Mouse (Mus musculus) hindbrain, embryonic 16.5 days (tissue): Measurements from ENCODE around the gene Fahd1. TPM values are rescaled to one million over a fixed set of nuclear protein-coding genes. Genes with fewer than 3 reads are reported as not detected.
A peak's percentile ranks its signal among the peaks of the same experiment; 100 is the strongest.

Source experiments
- ATAC-seq: fragments of 200-750 bp; cut with Nextera tagmentation; 2 replicates; pipeline ENCODE4 v1.8.0; 2017; ENCODE audit warnings: moderate TSS enrichment, moderate library complexity
- H3K27ac ChIP-seq: fragments of 300-500 bp; sonication (generic); 2 replicates; pipeline ENCODE4 v1.5.1; 2014; ENCODE audit warnings: low read depth, mild to moderate bottlenecking, control low read depth, low read length, moderate library complexity
- H3K27me3 ChIP-seq: fragments of 300-500 bp; sonication (generic); replicated peaks from 2 replicates; pipeline ENCODE4 v1.6.1; 2014; ENCODE audit warnings: low read length; ENCODE audit not compliant: control insufficient read depth, insufficient read depth
- H3K36me3 ChIP-seq: fragments of 300-500 bp; sonication (generic); 2 replicates; pipeline ENCODE4 v1.6.1; 2014; ENCODE audit warnings: mild to moderate bottlenecking, low read length, moderate library complexity, mixed read lengths; ENCODE audit not compliant: control insufficient read depth, insufficient read depth
- H3K4me1 ChIP-seq: fragments of 300-500 bp; sonication (generic); 2 replicates; pipeline ENCODE4 v1.6.1; 2014; ENCODE audit warnings: low read depth, low read length; ENCODE audit not compliant: control insufficient read depth, insufficient read depth
- H3K4me2 ChIP-seq: fragments of 300-500 bp; sonication (generic); 2 replicates; pipeline ENCODE4 v1.6.1; 2014; ENCODE audit warnings: mild to moderate bottlenecking, low read length, control low read depth, moderate library complexity
- H3K4me3 ChIP-seq: fragments of 300-500 bp; sonication (generic); 2 replicates; pipeline ENCODE4 v1.5.1; 2014; ENCODE audit warnings: mild to moderate bottlenecking, low read length, control low read depth, moderate library complexity
- H3K9ac ChIP-seq: fragments of 300-500 bp; sonication (generic); 2 replicates; pipeline ENCODE4 v1.6.1; 2014; ENCODE audit warnings: low read depth, mild to moderate bottlenecking, control low read depth, low read length, moderate library complexity
- H3K9me3 ChIP-seq: fragments of 300-500 bp; sonication (generic); 2 replicates; pipeline ENCODE4 v1.6.1; 2014; ENCODE audit warnings: mild to moderate bottlenecking, low read length, moderate library complexity; ENCODE audit not compliant: control insufficient read depth
- WGBS: fragments of 180-500 bp; shearing (Covaris S2); extraction: QIAGEN DNeasy Blood & Tissue Kit; methylation state at CpG from one replicate; pipeline ENCODE4 v1.1.7; 2014; 5-methylcytosine and 5-hydroxymethylcytosine counted together
- polyA plus RNA-seq: library from polyadenylated mRNA; unstranded; fragments of >200 nt; fragmentation: Nextera tagmentation; extraction: Ambion mirVana; gene quantifications from 2 replicates; pipeline ENCODE4 v1.2.1, GENCODE M21; 2015

Gene Fahd1
- polyA plus RNA-seq, 1 experiment from 2014 or later = 28.8 TPM

DNA sequence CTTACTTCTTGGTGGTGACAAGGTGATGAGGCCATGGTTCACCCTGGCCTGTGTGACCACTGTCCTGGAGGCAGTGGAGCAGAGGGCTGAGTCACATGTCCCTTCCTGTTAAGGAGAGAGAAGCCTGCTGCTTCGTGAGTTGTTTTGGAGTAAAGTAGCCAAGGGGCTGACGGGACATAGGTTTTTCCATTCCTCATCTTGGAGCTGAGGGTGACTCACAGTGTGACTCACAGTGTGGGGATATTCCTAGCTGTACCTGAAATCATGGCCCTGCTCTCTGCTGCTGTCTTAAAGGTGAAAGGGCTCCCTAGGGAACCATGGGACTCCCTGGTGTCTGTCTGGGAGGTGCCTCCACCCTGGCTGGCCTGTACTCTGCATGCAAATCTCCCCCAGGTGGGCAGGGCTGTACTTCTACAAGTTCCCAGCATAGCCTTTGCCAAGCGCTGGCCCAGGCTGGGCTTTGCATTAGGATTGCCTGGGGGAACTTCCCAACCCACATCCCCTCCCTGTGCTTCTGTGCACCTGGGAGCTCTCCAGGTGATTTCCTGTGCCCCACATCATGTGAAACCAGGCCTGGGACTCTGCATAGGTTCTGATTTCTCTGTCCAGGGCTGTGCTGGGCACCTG lies 5.8 kb upstream of the Fahd1 start:
- Histone ChIP-seq H3K4me2 (no peak overlapping the region), H3K4me3 (no peak overlapping the region), H3K4me1 (peaks cover 7% of the 10 kb centered on the region), H3K27me3 (no peaks in the 10 kb centered on the region), H3K9me3 (no peaks in the 10 kb centered on the region), H3K27ac (no peak overlapping the region), H3K36me3 (peaks cover 14% of the 10 kb centered on the region), H3K9ac (no peak overlapping the region)
- ATAC-seq = no peak
- WGBS = 73% methylated on average over 3 of the region's 3 CpGs

DNA sequence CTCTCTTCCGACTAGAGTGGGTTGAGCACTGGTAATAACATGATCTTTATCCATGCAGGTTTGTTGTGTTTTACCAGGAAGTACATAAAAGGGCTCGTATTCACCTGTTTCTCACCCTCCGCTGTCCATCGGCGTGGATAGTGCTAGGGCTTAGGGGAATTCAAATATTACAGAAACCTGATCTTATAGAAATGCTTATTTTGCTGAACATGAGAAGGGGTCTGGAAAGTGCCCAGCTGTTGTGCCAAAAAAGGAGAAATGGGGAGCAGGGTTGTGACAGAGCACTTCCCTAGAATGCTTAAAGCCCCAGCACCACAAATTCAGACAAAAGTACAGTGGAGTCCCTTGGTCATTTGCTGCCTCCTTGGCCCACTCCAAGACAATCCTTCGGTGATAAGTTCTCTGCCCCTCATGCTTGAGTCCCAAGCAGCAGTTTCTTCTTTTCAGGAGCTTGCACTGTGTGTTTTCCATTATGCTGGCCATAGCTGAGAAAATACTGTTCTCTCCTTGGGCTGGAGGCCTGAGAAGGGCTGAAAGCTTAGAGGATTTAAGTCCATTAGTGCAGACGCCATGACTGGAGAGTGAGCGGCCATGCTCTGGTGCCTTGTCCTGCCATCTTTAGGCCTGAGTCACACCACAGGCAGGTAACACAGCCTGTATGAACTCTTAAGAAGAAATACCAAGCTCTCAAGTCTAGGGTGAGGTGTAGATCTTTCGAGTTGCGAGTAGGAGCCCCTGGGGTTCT lies 1.4 kb upstream of the Fahd1 start:
- Histone ChIP-seq H3K27ac (no peak overlapping the region), H3K4me1 (peaks cover 15% of the 10 kb centered on the region), H3K4me3 (peak overlapping the region; percentile 95), H3K9ac (no peak overlapping the region), H3K27me3 (no peaks in the 10 kb centered on the region), H3K9me3 (no peaks in the 10 kb centered on the region), H3K4me2 (peak overlapping the region; percentile 72), H3K36me3 (peaks cover 6% of the 10 kb centered on the region)
- whole genome bisulfite sequencing = 86% methylated on average over 10 of the region's 10 CpGs
- no peak for ATAC-seq

DNA sequence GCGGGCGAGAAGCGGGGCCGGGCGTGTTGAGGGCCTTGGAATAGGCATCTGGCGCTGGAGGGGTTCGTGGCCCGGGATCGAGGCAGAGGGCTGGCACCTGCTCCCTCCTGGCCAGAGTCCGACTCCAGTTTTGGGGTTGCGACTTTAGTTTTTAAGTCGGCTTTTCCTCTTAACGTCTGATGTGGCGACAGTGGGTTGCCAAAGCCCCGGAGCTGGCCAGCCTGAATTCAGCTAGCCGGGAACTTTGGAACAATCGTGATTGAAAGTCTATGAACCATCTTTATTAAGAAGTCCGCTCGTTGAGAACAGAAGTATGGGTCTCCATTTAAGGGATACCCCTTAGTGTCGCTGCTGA lies 586 bp upstream of the Fahd1 start:
- no peaks in the 10 kb centered on the region for H3K9me3 ChIP-seq
- peak overlapping the region; percentile 95 for H3K4me3 ChIP-seq
- under 1% methylated on average over 20 of the region's 20 CpGs for WGBS
- H3K4me2 ChIP-seq = peak overlapping the region; percentile 72
- H3K27ac ChIP-seq = peak overlapping the region; percentile 81
- no peak for ATAC-seq
- H3K9ac ChIP-seq = peak overlapping the region; percentile 76
- H3K4me1 ChIP-seq = peaks cover 15% of the 10 kb centered on the region
- H3K36me3 ChIP-seq = peaks cover 6% of the 10 kb centered on the region
- no peaks in the 10 kb centered on the region for H3K27me3 ChIP-seq

DNA sequence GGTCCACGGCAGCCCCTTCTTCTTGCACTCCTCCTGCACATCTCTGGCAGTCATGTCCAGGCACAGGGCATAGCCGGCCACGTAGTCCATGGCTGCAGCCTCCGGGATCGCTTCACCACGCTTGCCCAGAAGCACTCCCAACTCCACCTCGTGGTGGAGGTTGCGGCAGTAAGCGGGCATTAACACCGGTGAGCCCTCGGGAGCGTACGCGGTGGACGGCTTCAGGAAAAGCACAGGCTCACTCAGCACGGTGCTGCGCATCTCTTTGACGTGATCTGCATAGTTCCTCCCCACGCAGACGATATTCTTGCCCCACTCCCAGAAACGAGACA lies 465 bp downstream of the Fahd1 start:
- under 1% methylated on average over 21 of the region's 21 CpGs for WGBS
- no peak for ATAC-seq

DNA sequence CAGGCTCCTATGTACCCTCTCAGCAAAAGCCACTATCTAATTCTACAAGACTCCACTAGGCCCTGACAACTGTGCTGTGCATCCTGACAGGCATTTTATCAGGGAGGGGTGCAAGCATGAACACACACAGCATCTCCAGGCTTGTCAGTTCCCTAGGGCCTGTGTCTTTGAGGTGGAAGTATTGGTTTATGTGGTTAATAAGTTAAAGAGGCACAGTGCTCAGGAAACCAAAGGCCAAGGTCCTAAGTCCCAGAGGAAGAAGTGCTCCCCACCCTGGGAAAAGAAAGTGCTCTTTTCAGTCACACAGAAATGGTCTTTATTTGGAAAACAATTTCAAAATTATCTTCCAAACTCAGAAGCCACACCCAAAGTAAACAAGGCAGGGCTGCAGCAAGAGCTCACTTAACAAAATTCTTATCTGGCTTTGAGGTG lies 1.5 kb downstream of the Fahd1 start:
- Histone ChIP-seq H3K36me3 (peaks cover 5% of the 10 kb centered on the region), H3K27me3 (no peaks in the 10 kb centered on the region)

More for the DNA sequence above, 465 bp downstream of the Fahd1 start:
- Histone ChIP-seq H3K4me1 (peaks cover 15% of the 10 kb centered on the region), H3K4me2 (peak overlapping the region; percentile 67), H3K36me3 (peaks cover 6% of the 10 kb centered on the region), H3K27ac (peak overlapping the region; percentile 98), H3K27me3 (no peaks in the 10 kb centered on the region), H3K4me3 (peak overlapping the region; percentile 95), H3K9me3 (no peaks in the 10 kb centered on the region), H3K9ac (peak overlapping the region; percentile 84)

DNA sequence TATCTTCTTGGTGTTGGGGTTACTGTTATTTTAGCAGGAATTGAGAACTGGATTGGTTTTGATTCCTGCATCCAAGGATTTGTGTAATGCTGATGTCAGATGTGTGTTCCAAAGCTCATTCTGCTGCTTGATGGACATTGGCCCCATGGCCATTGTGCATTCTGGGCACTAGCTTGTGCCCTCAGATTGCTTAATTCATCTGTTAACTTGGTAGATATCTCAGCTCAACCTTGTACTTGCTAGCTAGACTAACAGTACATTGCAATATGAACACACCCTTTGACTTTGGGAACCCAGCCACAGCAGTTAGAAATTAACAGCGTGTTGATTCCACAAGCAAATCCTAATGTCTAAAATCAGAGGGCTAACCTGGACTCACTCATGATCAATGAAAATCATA lies 2.8 kb downstream of the Fahd1 start:
- H3K4me2 ChIP-seq = no peak overlapping the region
- no peak for ATAC-seq
- no peak overlapping the region for H3K9ac ChIP-seq
- no peaks in the 10 kb centered on the region for H3K36me3 ChIP-seq
- H3K27me3 ChIP-seq = no peaks in the 10 kb centered on the region
- H3K27ac ChIP-seq = no peak overlapping the region
- H3K4me1 ChIP-seq = peaks cover 15% of the 10 kb centered on the region
- H3K4me3 ChIP-seq = no peak overlapping the region
- 95% methylated on average over 1 of the region's 1 CpGs for WGBS
- H3K9me3 ChIP-seq = no peaks in the 10 kb centered on the region

More for the DNA sequence above, 1.5 kb downstream of the Fahd1 start:
- Histone ChIP-seq H3K4me3 (no peak overlapping the region; the same call in 1 of the 2 replicates), H3K4me2 (peak overlapping the region; percentile 67), H3K27ac (no peak overlapping the region), H3K9me3 (no peaks in the 10 kb centered on the region), H3K9ac (no peak overlapping the region), H3K4me1 (peaks cover 15% of the 10 kb centered on the region)
- no peak for ATAC-seq

DNA sequence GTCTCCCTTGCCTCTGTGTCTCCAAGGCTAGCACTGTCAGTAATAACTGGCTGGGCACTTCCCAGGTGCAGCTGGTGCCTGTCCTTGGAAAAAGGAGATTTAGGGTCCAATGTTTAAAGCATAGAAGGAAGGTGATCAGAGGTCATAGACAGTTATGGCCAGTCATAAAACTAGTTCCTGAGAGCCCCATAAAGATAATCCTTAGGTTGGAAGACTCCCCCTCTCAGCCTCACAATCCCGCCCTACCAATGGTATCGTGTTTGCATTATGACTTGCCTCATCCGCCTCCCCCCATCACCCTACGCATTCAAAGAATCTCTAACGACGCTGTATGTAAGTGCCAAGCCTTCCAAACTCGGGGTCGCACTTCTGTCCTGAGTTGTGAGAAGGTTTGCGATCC lies 5.6 kb downstream of the Fahd1 start:
- 56% methylated on average over 9 of the region's 9 CpGs for WGBS
- no peak for ATAC-seq
- Histone ChIP-seq H3K4me1 (peaks cover 8% of the 10 kb centered on the region), H3K27me3 (peaks cover 7% of the 10 kb centered on the region; the same call in 1 of the 2 replicates), H3K9me3 (no peaks in the 10 kb centered on the region), H3K9ac (no peak overlapping the region), H3K4me2 (no peak overlapping the region), H3K27ac (no peak overlapping the region), H3K4me3 (no peak overlapping the region), H3K36me3 (no peaks in the 10 kb centered on the region)

DNA sequence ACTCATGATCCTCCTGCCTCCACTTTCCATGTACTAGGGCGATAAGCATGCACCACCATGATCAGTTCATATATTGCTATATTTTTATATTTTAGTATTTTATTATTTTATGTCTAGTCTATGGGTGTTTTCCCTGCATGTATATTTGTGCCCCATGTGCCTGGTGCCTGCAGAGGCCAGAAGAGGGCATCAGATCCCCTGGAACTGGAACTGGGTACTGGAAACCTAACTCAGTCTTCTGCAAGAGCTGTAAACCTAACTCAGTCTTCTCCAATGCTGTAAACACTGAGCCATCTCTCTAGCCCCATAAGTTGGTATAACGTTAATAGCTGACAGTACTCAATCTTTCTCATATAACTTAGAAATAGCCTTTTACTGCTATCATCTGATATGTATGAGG lies 7.5 kb downstream of the Fahd1 start:
- no peak overlapping the region for H3K4me3 ChIP-seq
- H3K4me2 ChIP-seq = no peak overlapping the region
- 66% methylated on average over 2 of the region's 2 CpGs for WGBS
- no peak for ATAC-seq
- no peak overlapping the region for H3K9ac ChIP-seq
- H3K36me3 ChIP-seq = no peaks in the 10 kb centered on the region
- no peaks in the 10 kb centered on the region for H3K9me3 ChIP-seq
- H3K4me1 ChIP-seq = no peaks in the 10 kb centered on the region
- no peak overlapping the region for H3K27ac ChIP-seq
- peaks cover 7% of the 10 kb centered on the region for H3K27me3 ChIP-seq

DNA sequence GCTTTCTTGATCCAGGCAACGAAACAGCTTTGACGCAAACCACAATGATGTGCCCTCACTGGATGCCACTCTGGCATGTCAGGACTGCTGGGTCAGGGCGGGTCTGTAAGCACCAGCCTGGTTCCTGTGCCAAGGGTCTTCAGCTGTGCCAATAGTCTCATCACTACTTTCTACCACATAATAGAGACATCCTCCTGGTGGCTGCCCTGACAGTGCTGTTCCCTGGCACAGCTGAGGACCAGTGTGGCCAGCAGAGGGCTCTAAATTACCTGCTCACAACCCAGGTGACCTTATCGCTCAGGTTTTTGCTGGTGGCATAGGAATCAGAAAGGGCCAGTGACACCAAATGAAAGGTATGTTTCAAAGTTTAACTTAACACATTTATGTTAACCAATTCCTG lies 9.0 kb downstream of the Fahd1 start:
- H3K36me3 ChIP-seq = no peaks in the 10 kb centered on the region
- no peaks in the 10 kb centered on the region for H3K9me3 ChIP-seq
- ATAC-seq = no peak
- no peak overlapping the region for H3K4me3 ChIP-seq
- H3K27me3 ChIP-seq = peaks cover 9% of the 10 kb centered on the region
- 53% methylated on average over 4 of the region's 4 CpGs for WGBS
- no peaks in the 10 kb centered on the region for H3K4me1 ChIP-seq
- no peak overlapping the region for H3K9ac ChIP-seq
- no peak overlapping the region for H3K4me2 ChIP-seq
- no peak overlapping the region for H3K27ac ChIP-seq
